Mouse (Mus musculus) 416B (cell line): ENCODE data around the gene Narf.

Experiments
- DNase-seq: peaks from one replicate; pipeline ENCODE4 v3.0.0; 2011; ENCODE audit warnings: low read depth

Narf gene

DNA sequence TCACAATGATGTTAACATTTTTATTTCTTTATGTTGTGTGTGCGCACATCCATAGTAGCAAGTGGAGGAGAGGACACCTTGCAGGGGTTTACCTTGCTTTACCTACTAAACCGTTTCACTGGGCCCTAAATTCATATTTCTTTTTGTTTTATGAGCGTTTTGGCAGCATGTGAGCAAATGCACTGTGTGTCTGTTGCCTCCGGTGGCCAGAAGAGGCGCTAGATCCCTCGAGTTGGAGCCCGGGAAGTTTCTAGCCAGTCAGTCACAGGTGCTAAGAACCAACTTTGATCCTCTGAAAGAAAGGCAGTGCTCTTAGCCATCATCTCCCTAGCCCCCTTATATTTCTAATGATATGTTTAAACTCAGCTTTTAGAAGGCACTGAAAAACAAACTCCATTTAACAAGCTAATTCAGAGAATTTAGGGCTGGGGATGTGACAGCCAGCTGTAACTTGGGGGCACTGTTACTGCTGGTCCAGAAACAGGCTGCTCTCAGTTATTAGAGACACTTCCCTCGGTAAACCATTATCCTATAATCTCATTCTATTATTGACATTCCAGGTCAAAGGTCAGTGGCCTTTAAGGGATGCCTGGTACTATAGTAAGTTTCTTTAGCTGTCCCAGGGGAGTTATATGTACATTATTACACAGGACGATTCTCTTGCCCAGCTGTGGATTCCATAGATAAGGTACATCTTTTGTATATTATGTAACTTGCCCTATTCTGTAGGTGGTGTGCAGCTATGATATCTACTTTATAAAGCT, 1.4 kb upstream of the Narf start:
- peak; percentile 76 for DNase-seq

DNA sequence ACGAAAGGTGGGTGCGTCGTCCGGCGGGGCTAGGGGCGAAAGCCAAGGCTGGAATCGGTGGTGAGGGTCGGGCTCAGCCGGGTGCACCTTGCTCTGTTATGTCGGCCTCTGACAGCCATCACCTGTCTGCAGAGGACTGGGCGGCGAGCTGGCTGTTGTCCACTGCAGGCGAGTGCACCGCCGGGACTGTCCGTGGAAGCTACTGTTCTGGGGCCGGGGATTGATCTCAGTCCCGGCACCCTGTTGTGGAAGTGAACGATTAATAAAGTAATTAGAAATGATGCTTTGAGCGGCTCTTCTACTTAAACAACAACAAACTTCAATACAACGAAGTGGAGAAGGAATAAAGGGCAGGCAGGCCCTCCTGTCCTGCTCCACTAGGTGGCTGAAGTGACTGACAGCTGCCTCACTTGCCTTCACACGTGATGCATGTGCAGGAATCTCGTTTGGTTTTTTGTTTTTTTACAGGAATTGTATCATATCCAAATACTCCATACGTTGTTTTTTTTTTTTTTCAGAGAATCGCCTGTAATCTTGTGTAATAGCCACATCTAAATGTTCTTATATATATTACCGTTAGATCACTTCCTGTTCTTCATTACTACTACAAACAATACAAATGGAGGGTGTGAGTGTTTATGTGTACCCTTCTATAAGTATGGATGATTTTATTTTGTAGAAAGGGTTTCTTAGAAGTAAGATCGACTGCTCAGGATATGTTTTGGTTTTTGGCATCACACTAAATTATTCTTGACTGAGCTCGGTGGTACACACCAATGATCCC, 484 bp downstream of the Narf start:
- peak; percentile 80 for DNase-seq

DNA sequence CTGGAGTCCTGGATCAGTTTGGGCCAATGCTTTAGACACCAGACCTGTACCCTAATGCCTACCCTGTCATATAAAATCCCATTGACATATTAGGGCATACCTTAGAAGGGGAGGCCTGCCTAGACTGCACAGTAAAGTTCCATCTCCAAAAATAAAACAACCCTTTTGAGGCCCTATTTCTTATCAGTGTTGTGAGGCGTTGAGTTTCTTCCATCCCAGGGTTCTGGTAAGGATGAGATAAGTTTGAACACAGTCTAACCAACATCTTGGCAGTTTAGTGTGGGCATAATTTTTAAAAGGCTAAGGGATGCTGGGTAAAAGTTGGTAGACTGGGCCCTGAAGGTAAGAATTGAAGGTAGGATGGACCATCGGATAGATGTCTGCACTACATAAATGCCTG, 2.6 kb downstream of the Narf start:
- no peak for DNase-seq

DNA sequence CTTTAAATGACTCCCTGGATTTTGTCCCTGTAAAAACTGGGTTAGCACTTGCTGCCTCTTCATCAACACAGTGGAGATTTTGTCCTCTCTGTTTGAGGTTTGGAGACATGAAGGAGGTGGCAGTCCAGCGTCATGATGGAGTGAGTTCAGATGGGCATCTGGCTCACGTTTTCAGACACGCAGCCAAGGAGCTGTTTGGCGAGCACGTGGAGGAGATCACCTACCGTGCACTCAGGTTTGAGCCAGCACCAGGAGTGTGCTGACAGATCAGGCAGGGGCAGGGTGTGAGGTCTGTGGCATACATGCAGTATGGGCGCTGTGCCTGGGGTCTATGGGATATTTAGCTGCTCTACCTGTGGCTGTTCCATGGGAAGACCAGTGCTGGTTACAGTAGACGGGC, 13.1 kb downstream of the Narf start:
- no peak for DNase-seq

DNA sequence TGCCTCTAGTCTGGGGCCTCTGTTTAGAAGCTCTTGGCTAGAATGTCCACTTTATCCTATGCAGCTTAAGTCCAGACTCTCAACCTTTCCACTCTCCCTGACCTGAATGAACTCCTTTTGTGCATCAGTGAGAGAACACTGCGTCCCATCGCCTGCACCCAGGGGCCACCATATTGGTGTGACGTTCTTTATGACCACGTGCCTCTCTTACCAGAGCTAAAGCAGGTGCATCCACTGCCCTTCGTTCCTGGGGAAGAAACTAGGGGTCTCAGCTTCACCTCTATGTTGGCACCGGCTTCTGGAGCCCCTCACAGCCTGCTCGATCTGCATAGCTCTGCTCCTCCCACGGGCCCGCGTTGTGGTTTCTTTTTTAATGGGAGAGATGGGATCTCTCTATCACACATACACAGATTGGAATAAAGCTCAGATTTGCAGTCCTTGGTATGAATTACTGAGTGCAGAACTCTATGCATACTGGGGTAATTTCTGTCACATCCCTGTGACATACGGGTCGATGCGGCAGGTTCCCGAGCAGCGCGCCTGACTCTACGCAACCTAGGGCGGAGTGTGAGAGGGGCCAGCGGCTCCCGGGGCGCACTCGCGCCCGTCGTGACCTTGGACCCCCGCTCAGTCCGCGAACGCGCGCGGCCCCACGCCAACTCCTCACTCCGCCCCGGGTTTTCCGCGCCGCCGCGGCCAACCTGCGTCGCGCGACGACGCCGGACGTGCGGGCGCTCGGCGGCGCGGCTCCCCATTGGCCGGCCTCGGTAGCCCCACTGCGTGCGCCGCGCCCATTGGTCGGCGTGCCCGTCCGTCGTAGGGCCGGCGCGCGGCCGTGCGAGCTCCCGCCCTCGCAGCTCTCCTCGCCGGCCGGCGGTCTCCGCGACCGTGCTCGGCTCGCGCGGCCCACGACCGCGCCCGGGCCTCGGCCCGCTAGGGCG, 22.4 kb downstream of the Narf start, which contains the start of gene Foxk2:
Gene Foxk2, plus strand, starts transcription at position 831 of the 941 bp plus-strand sequence.
- peak; percentile 84 for DNase-seq

DNA sequence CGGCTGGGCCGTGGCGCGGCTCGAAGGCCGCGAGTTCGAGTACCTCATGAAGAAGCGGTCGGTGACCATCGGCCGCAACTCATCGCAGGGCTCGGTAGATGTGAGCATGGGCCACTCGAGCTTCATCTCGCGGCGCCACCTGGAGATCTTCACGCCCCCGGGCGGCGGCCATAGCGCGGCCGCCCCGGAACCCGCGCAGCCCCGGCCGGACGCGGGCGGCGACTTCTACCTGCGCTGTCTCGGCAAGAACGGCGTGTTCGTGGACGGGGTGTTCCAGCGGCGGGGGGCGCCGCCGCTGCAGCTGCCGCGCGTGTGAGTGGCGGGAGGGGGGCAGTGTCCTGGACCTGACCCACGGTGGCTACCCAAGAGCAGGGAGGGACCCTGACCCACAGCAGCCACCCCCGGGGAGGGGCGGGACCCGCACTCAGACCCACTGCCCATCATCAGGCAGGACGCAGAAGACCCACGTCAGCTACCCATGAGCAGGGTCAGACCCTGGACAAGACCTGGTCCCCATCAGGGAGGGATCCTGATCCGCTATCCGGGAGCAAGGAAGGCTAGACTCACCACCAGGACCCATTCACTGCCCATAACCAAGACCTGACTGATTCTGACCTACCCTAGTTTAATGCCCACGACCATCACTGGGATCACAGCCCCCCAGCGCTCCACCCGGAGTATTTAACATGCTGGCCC, 23.3 kb downstream of the Narf start:
- DNase-seq: no peak

DNA sequence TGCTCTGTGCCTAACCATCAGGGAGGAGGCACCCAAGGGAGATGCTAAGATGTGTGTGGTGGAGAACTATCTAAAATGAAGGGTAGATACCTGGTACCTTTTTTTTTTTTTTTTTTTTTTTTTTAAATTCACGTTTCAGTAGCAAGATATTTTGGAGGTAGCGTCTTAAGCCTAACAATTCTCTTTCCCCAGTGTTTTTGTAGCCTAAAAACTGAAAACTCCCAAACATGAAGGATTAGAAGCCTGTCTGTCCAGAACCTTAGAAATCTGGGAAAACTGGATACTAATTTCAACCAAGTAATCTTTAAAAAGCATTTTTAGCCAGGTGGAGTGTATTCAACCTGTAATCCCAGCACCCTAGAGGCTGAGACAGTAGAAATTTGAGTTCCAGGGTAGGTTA, 24.0 kb downstream of the Narf start:
- DNase-seq: no peak

DNA sequence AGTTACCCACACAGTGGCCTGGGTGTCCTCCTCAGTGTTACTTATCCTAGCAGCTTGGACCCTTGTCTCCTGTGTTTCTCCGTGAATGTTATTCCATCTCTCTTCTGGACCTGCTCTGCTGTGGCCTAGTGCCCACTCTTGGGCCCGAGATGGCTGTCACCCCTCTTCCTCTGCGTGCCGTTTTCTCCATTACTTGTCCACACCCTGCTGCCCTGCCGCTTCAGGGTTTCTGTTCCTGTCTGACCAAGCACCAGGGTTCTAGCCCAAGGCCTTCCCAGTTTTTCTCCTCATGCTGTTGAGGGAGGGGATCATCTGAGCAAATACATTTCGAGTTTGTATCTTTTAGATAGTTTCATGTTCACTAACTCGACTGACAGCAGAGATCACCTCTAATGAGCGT, 40.5 kb downstream of the Narf start:
- DNase-seq: no peak

DNA sequence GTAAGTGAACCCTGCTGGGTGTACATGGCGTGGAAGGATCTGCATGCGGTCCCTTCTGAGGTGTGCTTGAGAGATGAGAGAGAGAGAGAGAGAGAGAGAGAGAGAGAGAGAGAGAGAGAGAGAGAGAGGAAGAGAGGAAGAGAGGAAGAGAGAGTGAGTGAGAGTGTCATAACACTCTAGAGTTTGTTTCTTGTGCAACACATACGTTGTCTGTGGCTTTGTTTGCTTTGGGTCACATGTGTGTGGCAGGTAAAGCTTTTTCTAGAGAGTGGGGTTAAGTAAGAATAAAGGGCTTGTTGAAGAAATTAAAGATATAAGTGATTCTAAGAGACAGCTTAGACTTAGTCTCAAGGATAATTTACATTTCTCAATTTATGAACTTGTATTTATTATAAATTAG, 41.0 kb downstream of the Narf start:
- peak; percentile 36 for DNase-seq

DNA sequence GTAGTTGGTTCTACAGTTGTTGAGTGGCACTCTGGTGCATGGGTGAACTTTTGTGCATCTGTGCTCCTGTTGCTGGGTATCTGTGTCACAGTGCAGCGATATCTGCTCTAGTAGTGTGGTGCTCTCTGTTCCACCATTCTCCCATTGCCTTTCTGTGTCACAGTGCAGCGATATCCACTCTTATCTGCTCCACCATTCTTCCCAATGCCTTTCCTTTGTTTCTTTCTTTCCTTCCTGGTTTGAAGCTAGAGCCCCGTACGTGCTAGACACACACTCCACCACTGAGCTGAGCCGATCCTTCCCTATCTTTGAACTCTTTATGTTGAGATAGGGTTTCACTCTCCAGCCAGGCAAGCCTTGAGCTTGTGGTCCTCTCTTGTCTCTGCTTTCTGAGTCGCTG, 45.9 kb downstream of the Narf start:
- DNase-seq: no peak

DNA sequence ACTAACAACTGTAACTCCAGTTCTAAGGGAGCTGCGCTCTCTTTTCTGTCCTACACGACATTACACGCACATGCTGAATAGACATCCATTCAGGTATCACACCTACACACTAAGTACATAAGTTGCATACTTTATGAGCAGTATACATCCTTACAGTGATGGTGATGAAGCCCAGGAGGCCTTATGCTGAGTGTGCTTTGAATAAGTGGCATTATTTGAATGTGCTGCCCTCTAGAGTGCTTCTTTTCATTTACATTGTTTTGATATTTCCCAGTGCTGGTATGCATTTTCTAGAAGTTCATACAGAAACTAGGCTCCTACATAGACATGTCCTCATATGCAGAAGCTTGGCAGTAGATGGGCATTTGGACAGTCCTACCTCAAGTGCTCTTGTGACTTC, 52.8 kb downstream of the Narf start:
- peak; percentile 51 for DNase-seq

DNA sequence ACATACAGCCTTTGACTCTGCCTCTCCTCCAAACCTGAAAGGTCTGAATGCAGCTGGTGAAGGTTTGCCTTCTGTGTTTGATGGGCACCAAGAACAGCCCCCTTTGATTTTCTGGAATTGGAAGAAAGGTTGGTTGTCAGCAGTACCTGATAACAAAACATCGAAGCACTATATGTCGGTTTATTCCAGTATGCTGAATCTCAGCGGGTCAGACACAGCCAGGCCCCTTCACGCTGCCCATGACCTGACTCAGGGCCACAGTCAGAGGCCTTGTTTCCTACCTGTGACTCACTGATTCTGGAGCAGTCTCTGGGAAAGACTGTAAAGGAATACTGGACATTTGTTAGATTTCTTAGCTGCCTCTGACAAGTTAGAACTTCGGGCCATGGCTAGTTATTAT, 57.7 kb downstream of the Narf start:
- DNase-seq: no peak

DNA sequence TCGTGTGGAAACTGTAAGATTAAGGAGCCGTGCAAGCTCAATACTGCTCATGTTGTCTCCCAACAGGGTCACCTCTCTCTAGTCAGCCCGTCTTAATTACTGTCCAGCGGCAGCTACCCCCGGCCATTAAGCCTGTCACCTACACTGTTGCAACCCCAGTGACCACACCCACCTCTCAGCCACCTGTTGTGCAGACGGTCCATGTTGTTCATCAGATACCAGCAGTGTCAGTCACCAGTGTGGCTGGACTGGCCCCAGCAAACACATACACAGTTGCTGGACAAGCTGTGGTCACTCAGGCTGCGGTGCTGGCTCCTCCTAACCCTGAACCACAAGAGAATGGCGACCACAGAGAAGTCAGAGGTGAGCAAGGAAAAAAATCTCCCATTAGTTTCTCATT, 61.4 kb downstream of the Narf start:
- DNase-seq: no peak

DNA sequence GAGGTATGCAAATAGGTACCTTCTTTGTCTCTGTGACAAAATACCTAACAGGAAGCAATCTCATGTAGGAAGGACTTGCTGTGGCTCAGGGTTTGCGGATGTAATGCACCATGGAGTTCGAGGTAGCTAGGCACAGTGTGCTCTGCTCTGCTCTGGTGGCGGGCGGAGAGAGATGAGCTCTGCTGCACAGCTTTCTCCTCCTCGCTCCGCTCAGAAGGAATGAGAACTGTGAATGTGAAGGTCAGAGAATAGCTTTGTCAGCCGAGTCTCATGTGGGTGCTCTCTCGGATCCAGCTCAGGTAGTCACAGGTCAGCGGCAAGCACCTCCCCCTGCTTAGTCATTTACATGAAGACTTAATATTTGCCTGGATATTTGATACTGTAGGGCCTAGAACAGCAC, 63.2 kb downstream of the Narf start:
- DNase-seq: no peak

DNA sequence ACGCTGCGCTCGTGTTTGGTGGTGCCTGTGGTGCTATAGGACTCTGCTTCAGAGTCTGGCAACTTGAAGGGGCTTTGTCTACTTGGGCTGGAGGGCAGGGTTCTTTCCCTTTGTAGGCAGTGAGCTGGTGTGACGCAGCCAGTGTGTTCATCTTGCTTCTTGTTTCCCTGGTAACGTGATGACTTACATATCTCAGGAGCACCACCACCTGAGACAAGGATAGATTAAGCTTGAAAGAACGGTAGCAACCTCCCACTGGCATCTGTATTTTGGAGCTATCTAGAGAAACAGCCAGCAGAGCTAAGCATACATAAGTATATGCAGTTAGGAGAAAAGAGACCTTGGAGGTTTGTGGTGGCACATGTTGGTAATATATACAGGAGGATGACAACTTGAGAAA, 68.3 kb downstream of the Narf start:
- no peak for DNase-seq
